Mouse (Mus musculus) intestine, embryonic 15.5 days (tissue): ENCODE measurements around the gene Galnt3. TPM values are rescaled to one million over a fixed set of nuclear protein-coding genes. Genes with fewer than 3 reads are reported as not detected.

ENCODE experiments used
- ATAC-seq: fragments of 200-750 bp; cut with Nextera tagmentation; 2 replicates; pipeline ENCODE4 v1.8.0; 2017; ENCODE audit warnings: moderate TSS enrichment, moderate library complexity
- H3K27ac ChIP-seq: fragments of 300-500 bp; sonication (generic); 2 replicates; pipeline ENCODE4 v1.5.1; 2015; ENCODE audit warnings: mild to moderate bottlenecking, inconsistent platforms
- H3K27me3 ChIP-seq: fragments of 300-500 bp; sonication (generic); replicated peaks from 2 replicates; pipeline ENCODE4 v1.6.1; 2015; ENCODE audit warnings: inconsistent platforms
- H3K36me3 ChIP-seq: fragments of 300-500 bp; sonication (generic); 2 replicates; pipeline ENCODE4 v1.6.1; 2015; ENCODE audit warnings: inconsistent platforms
- H3K4me1 ChIP-seq: fragments of 300-500 bp; sonication (generic); replicated peaks from 2 replicates; pipeline ENCODE4 v1.6.1; 2015; ENCODE audit warnings: inconsistent platforms
- H3K4me2 ChIP-seq: fragments of 300-500 bp; sonication (generic); replicated peaks from 2 replicates; pipeline ENCODE4 v1.6.1; 2015; ENCODE audit warnings: mild to moderate bottlenecking, inconsistent platforms
- H3K4me3 ChIP-seq: fragments of 300-500 bp; sonication (generic); replicated peaks from 2 replicates; pipeline ENCODE4 v1.5.1; 2015; ENCODE audit warnings: inconsistent platforms
- H3K9ac ChIP-seq: fragments of 300-500 bp; sonication (generic); 2 replicates; pipeline ENCODE4 v1.6.1; 2015; ENCODE audit warnings: inconsistent platforms
- H3K9me3 ChIP-seq: fragments of 300-500 bp; sonication (generic); 2 replicates; pipeline ENCODE4 v1.6.1; 2016; ENCODE audit warnings: inconsistent platforms
- WGBS: fragments of 180-500 bp; shearing (Covaris S2); methylation state at CpG from one replicate; pipeline ENCODE4 v1.1.7; 2015; 5-methylcytosine and 5-hydroxymethylcytosine counted together
- polyA plus RNA-seq: library from polyadenylated mRNA; unstranded; fragments of >200 nt; fragmentation: Nextera tagmentation; extraction: Ambion mirVana; gene quantifications from 2 replicates; pipeline ENCODE4 v1.2.1, GENCODE M21; 2015

Gene Galnt3
- polyA plus RNA-seq, result 11.6 and 13.4 TPM in 2 replicates

- Histone ChIP-seq H3K4me1 (peaks cover 5% of the 10 kb centered on the region; the same call in 1 of the 2 replicates), H3K27ac (peak within 1 kb of the TSS; percentile 48), H3K9me3 (no peaks in the 10 kb centered on the region), H3K9ac (peak within 1 kb of the TSS; percentile 68), H3K4me3 (peak within 1 kb of the TSS; percentile 76), H3K27me3 (peaks cover 4% of the 10 kb centered on the region; the same call in 1 of the 2 replicates), H3K36me3 (no peaks in the 10 kb centered on the region), H3K4me2 (peak within 1 kb of the TSS; percentile 99)
- peak; percentile 97 for ATAC-seq
- under 1% methylated on average over 60 of the region's 74 CpGs for WGBS
Observed at GRCm38 (mm10) chr2:66124591-66125271, at the start of gene Galnt3. Galnt3 (minus strand) TSS chr2:66124994.

DNA sequence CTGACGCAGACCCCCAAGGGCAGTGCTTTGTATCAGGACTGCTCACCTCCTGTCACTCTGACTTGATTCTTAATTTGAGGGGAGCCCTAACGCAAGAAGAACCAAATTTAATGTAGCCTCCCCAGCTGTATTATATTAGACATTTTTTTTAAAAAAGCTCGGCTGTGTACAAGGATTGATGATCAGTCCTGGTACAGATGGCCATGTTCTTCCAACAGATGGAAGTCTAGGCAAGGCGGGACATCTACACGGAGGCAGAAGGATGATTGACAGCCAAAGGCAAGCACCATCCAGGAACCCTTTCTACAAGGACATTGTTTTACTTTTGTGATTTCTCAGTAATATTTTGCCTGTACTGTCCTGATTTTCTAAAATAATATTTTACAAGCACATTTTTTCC is 48.3 kb upstream of the Galnt3 start:
- no peaks in the 10 kb centered on the region for H3K4me1 ChIP-seq
- no peak overlapping the region for H3K27ac ChIP-seq
- no peak overlapping the region for H3K4me2 ChIP-seq
- H3K9ac ChIP-seq, result no peak overlapping the region
- no peak for ATAC-seq
- WGBS, result 81% methylated on average over 5 of the region's 5 CpGs
- no peaks in the 10 kb centered on the region for H3K36me3 ChIP-seq
- H3K27me3 ChIP-seq, result no peaks in the 10 kb centered on the region
- H3K9me3 ChIP-seq, result no peaks in the 10 kb centered on the region
- no peak overlapping the region for H3K4me3 ChIP-seq

DNA sequence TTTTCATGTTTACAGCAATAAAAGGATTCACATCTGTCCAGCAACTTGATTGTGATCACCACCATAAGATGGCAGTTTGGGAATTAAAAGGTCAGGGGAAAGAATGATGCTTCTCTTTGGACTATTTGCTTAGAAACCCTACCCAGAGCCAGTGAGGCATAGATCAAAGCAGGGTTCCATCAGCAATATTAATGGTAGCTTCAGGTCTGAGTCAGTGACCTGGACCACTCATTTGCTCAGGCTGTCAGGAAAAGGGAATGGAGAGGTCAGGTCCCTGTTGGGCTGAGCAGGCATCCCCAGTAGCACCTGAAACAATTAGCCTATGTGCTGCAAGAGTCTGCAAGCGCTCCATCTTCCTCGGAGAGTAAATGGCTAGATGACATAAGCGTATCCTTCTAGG is 46.8 kb upstream of the Galnt3 start:
- H3K9me3 ChIP-seq, result no peaks in the 10 kb centered on the region
- 87% methylated on average over 3 of the region's 3 CpGs for WGBS
- ATAC-seq, result no peak
- no peaks in the 10 kb centered on the region for H3K36me3 ChIP-seq
- no peak overlapping the region for H3K9ac ChIP-seq
- no peak overlapping the region for H3K4me2 ChIP-seq
- H3K27me3 ChIP-seq, result no peaks in the 10 kb centered on the region
- no peak overlapping the region for H3K27ac ChIP-seq
- no peaks in the 10 kb centered on the region for H3K4me1 ChIP-seq
- no peak overlapping the region for H3K4me3 ChIP-seq

- no peak overlapping the region for H3K27ac ChIP-seq
- H3K4me3 ChIP-seq, result no peak overlapping the region
- H3K36me3 ChIP-seq, result no peaks in the 10 kb centered on the region
- ATAC-seq, result no peak
- no peak overlapping the region for H3K9ac ChIP-seq
- H3K9me3 ChIP-seq, result no peaks in the 10 kb centered on the region
- no peaks in the 10 kb centered on the region for H3K4me1 ChIP-seq
- H3K27me3 ChIP-seq, result no peaks in the 10 kb centered on the region
- WGBS, result 54% methylated on average over 11 of the region's 11 CpGs
- no peak overlapping the region for H3K4me2 ChIP-seq
Observed at GRCm38 (mm10) chr2:66170721-66171120, 45.9 kb upstream of the Galnt3 start.

DNA sequence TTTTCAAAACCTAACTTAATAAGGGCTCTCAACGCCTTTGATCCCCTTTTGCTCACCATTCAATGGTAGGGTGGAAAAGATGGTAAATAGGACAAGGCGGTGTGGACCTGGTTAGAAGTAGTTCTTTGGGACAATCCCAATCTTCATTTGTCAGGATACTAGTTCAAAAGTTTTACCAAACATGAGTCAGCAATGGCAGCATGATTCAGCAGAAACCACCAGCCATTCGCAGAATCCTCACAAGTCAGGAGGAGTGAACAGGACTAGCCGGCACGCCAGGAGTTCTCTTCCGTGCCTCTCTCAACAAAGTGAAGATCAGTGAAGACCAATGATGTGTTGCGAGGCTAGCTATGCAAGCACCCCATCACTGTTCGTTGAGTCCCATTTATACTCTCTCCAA is 40.2 kb upstream of the Galnt3 start:
- WGBS, result 89% methylated on average over 8 of the region's 8 CpGs
- Histone ChIP-seq H3K4me2 (no peak overlapping the region), H3K4me3 (no peak overlapping the region), H3K9ac (no peak overlapping the region), H3K27ac (no peak overlapping the region), H3K9me3 (no peaks in the 10 kb centered on the region), H3K4me1 (no peaks in the 10 kb centered on the region), H3K27me3 (no peaks in the 10 kb centered on the region), H3K36me3 (no peaks in the 10 kb centered on the region)
- ATAC-seq, result no peak

- H3K4me1 ChIP-seq, result no peaks in the 10 kb centered on the region
- whole genome bisulfite sequencing, result 50% methylated on average over 7 of the region's 7 CpGs
- no peak for ATAC-seq
- H3K9ac ChIP-seq, result no peak overlapping the region
- H3K4me3 ChIP-seq, result no peak overlapping the region
- H3K36me3 ChIP-seq, result no peaks in the 10 kb centered on the region
- H3K9me3 ChIP-seq, result no peaks in the 10 kb centered on the region
- H3K27me3 ChIP-seq, result no peaks in the 10 kb centered on the region
- H3K27ac ChIP-seq, result no peak overlapping the region
- no peak overlapping the region for H3K4me2 ChIP-seq
Observed at GRCm38 (mm10) chr2:66158140-66158915, 33.5 kb upstream of the Galnt3 start.

DNA sequence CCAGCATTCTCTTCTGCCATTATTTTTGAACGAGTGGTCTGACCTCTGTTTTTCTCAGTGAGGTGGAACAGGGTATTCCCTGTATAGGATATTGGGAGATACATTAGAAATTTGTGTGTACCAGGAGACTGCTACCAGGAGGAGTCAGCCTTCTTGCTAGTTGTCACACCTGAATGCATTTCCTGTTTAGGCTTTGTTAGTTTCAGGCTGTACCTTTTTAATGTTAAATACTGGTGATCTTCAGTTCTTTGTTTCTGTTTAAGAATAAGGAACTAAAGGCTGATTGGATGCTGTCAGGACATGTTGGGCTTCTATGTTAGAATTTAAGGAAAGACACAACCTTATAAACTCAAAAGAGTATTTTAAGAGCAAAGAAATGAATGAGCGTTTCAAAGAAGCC is 26.6 kb upstream of the Galnt3 start:
- Histone ChIP-seq H3K36me3 (no peaks in the 10 kb centered on the region), H3K27me3 (no peaks in the 10 kb centered on the region), H3K4me3 (no peak overlapping the region), H3K4me1 (no peaks in the 10 kb centered on the region), H3K9me3 (no peaks in the 10 kb centered on the region), H3K4me2 (no peak overlapping the region), H3K27ac (no peak overlapping the region), H3K9ac (no peak overlapping the region)
- WGBS, result 70% methylated on average over 2 of the region's 2 CpGs
- ATAC-seq, result no peak

DNA sequence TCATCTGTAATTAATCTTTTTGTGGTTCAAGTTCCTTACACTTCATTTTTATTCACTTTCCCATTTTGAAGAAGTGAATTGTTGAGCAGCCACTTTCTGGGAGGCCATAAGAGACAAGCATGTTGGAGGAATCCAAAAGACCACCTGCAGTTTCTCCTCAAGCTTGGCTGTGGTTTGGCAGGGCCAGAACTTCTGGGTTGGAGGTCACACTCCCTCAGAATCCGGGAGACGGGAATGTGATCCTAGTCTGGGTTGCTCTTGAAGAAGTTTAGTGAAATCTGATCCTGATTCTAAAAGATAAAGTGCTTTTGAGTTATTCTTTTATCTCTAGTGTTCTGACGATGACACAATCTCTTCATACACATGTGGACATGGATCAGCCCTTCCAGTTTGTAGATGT is 25.7 kb upstream of the Galnt3 start:
- WGBS, result 50% methylated on average over 3 of the region's 3 CpGs
- no peak for ATAC-seq

DNA sequence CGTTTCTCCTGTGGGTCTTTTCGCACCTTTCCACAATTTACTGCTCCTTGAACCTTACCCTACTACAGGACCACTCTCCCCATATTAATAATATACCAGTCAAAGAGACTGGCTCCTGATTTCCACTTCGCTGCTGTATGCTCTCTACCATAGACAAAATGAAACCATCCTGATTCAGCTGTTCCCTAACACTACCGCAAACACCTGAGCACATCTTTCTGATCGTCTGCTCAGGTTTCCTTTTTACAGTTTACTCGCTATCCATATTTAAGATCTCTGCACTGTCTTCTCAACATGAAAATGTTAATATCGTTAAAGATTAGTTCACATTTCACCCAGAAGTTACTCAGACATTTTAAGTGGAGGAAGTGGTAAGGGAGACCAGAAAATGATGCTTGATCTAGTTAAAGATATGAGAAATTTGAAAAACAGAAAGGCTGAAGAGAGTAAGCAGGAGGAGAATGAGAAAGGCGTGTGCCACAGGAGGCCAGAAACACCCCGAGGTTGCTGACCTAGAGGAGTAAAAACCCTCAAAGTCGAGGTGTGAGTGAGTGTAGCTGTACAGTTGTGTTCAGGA is 23.9 kb upstream of the Galnt3 start:
- no peak overlapping the region for H3K27ac ChIP-seq
- H3K9me3 ChIP-seq, result no peaks in the 10 kb centered on the region
- no peak overlapping the region for H3K4me3 ChIP-seq
- no peak overlapping the region for H3K4me2 ChIP-seq
- H3K36me3 ChIP-seq, result no peaks in the 10 kb centered on the region
- WGBS, result 83% methylated on average over 10 of the region's 10 CpGs
- H3K9ac ChIP-seq, result no peak overlapping the region
- ATAC-seq, result no peak
- no peaks in the 10 kb centered on the region for H3K27me3 ChIP-seq
- H3K4me1 ChIP-seq, result 0 out of 2 replicates have a peak, but pooled peaks cover 2% of the 10 kb centered on the region

More for the DNA sequence above, 25.7 kb upstream of the Galnt3 start:
- no peak overlapping the region for H3K4me2 ChIP-seq
- no peaks in the 10 kb centered on the region for H3K4me1 ChIP-seq
- no peak overlapping the region for H3K9ac ChIP-seq
- H3K4me3 ChIP-seq, result no peak overlapping the region
- no peaks in the 10 kb centered on the region for H3K9me3 ChIP-seq
- no peaks in the 10 kb centered on the region for H3K27me3 ChIP-seq
- H3K27ac ChIP-seq, result no peak overlapping the region
- no peaks in the 10 kb centered on the region for H3K36me3 ChIP-seq

DNA sequence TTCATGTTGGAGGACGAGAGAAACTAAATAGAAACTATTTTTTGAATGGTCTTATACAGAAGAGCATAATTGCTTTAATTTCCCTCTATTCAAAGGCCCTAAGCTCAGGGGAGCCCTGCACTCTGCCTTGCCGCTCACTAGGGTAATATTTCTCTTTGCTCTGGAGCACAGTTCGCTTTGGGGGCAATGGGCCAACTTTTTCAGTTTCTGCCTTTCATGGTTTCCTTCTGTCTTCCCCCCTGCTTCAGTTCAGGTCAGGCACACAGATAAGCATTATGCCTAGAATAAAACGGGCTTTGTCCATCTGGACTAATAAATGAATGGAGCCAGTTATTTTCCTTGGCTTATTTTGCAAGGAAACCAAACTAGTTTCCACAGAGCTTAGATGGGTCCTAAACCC is 21.7 kb upstream of the Galnt3 start:
- ATAC-seq, result 0 out of 2 replicates have a peak, but pooled peaks have one; percentile 27
- no peak overlapping the region for H3K4me2 ChIP-seq
- no peak overlapping the region for H3K9ac ChIP-seq
- H3K36me3 ChIP-seq, result no peaks in the 10 kb centered on the region
- H3K27ac ChIP-seq, result no peak overlapping the region
- no peaks in the 10 kb centered on the region for H3K27me3 ChIP-seq
- H3K9me3 ChIP-seq, result no peaks in the 10 kb centered on the region
- H3K4me1 ChIP-seq, result 0 out of 2 replicates have a peak, but pooled peaks cover 2% of the 10 kb centered on the region
- no peak overlapping the region for H3K4me3 ChIP-seq
- 56% methylated on average over 4 of the region's 4 CpGs for WGBS

DNA sequence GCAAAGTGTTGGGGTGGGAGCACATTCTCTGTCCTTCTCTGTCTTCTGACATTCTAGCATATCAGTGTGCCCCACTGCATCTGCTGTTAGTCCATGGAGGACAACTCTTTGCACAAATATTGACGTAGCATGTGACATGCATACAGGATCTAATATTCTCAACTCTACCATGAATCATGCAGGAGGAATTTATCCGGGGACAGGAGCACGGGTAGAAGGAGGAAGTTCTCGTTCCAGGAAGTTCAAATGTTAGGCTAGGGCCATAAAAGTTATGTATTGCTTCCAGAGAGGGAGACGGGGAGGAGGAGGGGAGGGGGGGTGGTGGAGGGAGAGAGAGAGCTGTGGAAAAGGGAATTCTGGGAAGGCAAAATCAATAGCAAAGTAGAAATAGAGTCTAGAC is 20.0 kb upstream of the Galnt3 start:
- H3K4me2 ChIP-seq, result 0 out of 2 replicates have a peak overlapping the region, but pooled peaks have one; percentile 12
- 0 out of 2 replicates have a peak, but pooled peaks cover 2% of the 10 kb centered on the region for H3K4me1 ChIP-seq
- H3K36me3 ChIP-seq, result no peaks in the 10 kb centered on the region
- no peaks in the 10 kb centered on the region for H3K27me3 ChIP-seq
- no peak overlapping the region for H3K9ac ChIP-seq
- no peaks in the 10 kb centered on the region for H3K9me3 ChIP-seq
- no peak overlapping the region for H3K27ac ChIP-seq
- WGBS, result 3% methylated on average over 5 of the region's 5 CpGs
- H3K4me3 ChIP-seq, result no peak overlapping the region
- peak; percentile 93 for ATAC-seq

GRCm38 (mm10) chr2:66143284-66143683 is 18.5 kb upstream of the Galnt3 start:
- H3K4me2 ChIP-seq, result no peak overlapping the region
- 92% methylated on average over 4 of the region's 4 CpGs for WGBS

More at GRCm38 (mm10) chr2:66143284-66143683, 18.5 kb upstream of the Galnt3 start:
- Histone ChIP-seq H3K4me1 (0 out of 2 replicates have a peak, but pooled peaks cover 2% of the 10 kb centered on the region), H3K9me3 (no peaks in the 10 kb centered on the region), H3K27me3 (no peaks in the 10 kb centered on the region), H3K9ac (no peak overlapping the region), H3K4me3 (no peak overlapping the region), H3K27ac (no peak overlapping the region), H3K36me3 (no peaks in the 10 kb centered on the region)
- no peak for ATAC-seq
